Mouse (Mus musculus) kidney, postnatal 14 days (tissue): Measurements from ENCODE around the gene Hba-a1.
"Not testable (repeated sequence)": the region's sequence is repeated elsewhere in the genome, so short reads cannot be mapped to it uniquely, and the experiment has no call there.

ENCODE experiments used
- DNase-seq: peaks from one replicate; pipeline ENCODE4 v3.0.0; 2022; ENCODE audit warnings: mixed read lengths

The Hba-a1 gene

DNA sequence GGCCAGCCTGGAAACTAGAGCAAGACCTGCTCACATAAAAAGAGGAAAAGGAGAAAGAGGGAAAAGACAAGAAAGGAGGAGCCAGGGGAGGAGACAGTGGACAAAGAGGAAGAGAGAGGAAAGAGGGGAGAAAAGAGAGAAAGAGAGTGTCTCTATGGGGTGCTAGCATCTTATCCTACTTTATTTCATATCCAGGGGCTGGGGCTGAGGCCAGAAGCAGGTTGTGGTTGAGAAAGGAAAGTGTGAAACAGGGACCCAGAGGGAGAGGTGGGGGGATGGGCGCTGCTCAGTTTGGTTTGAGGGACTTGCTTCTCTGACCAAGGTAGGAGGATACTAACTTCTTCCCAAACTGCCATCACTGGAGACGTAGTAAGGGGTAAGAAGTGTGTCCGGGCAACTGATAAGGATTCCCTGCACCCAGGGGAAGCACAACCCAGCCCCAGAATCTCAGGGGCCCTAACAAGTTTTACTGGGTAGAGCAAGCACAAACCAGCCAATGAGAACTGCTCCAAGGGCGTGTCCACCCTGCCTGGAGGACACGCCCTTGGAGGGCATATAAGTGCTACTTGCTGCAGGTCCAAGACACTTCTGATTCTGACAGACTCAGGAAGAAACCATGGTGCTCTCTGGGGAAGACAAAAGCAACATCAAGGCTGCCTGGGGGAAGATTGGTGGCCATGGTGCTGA, at the start of gene Hba-a1:
Hba-a1 (plus strand) TSS at position 421 of the 687 bp plus-strand sequence.
- not testable (repeated sequence) for DNase-seq

DNA sequence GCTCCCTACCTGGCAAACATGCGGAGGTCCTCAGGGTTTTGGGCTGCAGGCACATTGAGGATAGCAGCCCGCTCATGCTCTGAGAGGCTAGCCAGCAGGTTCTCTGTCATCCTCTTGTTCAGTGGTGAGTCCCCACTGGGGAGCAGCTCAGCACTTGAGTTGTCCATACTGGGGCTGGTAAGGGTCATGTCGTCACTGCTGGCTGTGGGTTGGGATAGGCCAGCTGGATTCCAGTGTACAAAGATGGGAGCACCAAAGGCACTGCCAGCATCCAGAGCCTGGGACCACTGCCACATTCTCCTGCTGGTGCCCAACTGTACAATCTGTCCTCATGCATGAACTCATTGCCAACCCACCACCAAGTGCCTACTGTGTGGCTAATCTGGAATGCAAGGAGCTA, 49.4 kb upstream of the Hba-a1 start:
- no peak for DNase-seq

DNA sequence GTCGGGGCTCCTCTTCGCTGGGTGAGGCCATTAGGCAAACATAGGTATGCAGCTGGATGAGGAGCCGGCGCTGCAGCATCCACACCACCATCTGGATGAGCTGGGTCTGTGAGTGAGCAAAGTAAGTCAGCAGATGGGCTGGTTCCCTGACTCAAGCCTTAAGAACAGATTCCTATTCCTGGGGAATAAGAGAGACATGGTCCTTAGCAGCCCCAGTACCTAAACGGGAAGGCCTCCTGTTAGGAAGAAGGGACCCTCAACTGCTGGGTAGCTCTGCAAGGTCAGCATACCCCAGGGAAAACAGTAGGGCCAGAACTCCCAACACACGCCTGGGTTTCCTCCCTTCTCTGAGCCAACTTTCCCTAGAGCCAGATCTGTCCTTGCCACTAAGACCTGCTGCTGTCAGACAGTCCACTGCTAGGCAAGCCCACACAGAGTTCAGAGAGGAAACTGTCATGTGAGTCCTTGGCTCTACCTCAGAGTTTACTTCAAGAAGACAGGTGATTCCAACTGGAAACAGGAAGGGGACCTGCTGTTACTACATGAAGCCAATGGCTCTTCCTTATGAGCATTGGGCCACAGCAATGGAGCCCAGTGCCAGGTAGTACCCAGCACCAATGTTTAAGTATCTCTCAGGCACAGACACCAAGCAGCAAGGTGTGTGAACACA, 48.4 kb upstream of the Hba-a1 start:
- no peak for DNase-seq

DNA sequence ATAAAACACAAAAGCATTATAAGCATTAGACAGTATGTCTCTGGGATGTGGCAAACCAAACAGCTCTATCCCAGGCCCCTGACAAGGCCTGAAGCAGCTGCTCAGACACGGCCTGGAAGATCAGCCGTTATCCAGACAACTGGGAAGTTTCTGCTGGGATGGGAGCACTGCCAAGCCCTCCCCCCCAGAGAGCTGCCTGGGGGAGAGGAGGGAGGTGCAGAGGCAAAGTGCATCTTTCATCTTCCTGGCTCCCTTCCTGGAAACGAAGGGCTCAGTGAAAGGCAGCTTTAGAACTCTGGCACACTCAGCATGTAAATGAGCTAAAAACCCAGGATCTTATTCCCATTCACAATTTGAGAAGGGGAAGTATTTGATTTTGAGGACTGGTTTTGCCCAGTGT, 47.7 kb upstream of the Hba-a1 start:
- DNase-seq: peak; percentile 91

DNA sequence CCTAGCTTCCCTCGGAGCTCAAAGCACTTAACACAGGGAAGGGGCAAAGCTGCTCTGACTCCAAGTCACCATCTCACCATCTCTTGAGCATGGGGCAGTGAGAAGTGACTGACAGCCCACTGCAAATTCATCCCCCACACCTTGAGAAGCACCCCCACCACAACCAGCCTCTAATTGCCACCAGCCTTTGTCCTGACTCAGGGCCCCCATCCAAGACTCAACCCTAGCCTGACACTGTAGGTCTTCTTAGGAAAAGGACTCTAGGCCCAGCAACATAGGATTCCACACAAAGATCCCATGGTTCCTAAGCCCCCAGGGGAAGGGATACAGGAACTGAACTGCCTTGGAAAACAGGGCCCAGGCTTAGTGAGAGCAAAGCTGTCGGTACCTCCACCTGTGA, 47.2 kb upstream of the Hba-a1 start:
- no peak for DNase-seq

DNA sequence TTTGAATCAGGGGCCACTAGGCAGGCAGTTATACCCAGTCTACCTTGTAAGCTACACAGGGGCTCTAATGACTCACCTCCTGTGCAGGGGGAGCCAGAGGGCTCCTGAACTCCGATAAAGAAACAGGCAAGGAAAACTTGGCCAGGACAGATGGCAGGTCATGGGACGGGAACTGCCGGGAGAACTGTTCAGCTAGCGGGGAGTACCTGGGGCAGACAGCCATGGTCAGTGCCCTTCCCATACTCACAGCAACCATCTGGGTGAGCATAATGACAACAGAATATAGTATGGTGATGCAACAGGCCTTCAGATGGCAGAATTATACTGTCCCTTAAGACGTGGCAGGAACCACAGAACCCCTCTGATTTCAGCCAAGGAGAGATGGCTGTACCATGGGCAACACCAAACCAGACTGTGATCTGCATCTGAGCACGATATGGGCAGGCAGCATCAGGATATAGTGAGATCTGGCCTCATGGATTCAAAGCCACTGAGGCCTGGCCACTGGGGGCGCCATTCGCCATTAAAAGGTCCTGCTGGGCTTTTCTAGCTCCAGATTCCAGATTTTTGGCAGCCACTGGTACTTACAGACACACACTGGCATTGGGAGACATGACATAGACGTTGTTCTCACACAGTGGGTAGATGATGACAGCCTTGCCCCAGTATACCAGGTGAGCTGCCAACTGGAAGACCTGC, 46.5 kb upstream of the Hba-a1 start:
- peak; percentile 71 for DNase-seq

DNA sequence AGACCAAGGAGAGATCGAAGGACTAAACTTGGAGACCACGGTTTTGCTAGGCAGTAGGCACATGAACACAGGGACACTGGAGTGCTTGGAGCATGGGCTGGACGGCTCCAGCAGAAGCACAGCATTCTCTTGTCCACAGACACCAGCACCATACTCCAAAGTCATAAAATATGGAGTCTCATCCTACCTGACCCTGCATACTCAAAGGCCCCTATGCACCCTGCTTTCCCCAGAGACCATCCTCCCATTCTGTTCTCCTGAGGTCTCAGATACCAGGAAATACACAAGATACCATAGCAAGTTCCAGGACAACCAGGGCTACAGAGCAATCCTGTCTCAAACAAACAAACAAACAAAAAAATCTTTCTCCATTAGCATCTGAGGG, 45.9 kb upstream of the Hba-a1 start:
- DNase-seq: no peak

DNA sequence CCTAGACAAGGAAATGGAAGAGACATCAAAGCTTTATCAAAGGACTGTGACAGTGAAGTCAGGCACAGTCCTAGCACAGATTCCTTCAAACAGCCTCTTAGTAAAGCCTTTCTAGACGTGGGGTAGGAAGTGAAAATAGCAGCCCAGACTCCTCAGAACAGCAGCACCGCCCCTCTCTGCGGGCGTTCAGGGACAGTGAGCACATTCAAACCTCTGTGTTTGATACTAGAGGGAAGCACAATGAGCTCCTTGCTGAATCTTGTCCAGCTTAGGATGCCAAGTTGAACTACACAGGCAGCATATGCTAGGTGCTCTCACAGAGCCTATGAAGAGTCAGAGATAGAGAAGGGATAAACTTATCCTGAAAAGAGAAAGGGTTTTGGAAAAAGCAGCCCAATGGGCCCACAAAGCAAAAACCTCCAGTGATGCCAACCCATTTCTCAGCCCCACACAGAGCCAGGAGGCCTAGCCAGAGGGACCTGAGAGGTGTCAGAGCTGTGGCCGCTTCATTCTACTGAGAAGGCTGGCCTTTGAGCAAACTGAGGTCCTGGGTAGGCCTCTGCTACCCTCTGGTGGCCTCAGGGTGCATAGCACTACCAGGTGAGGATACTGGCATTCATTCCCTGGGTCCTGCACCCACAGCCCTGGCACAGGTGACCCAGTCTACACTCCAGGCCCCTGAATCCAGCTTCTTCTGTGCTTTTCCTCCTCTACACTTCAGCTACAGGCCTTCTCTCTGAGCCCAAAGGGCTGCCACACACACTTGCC, 45.0 kb upstream of the Hba-a1 start:
- DNase-seq: peak; percentile 83

DNA sequence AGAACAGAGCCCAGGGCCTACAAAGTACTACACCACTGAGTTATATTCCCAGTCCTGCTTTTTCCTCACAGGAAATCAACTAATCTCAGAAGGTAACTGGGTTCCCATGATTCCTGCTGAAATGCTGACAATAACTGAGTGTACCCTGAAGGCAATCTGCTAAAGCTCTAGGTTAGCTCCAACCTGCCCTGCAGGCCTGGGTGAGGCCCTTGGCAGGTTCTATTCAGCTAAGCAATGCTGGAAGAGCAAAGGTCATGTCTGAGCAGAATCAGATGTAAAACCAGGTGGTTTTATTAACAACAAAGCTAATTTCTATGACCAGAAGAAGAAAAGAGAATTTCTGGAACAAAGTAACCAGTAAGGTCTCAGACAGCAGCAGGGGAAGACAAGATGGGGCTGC, 41.9 kb upstream of the Hba-a1 start:
- DNase-seq: peak; percentile 25

DNA sequence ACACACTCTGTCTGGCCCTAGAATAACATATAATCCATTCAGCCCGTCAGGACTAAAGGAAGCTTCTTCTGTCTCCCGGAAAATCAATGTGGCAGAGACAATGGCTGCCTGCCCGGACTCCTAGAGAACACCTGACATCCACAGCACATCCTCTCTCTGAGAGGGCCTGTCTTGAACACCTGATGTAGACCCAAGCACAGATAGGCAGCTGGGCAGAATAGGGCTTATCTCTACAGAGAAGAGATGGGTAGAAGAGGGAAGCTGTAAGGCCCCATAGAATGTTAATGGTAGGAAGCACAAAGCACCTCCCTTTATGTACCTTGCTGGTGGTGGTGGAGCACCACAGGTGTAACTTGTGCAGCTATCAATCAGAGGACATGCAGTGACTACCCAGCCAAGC, 41.1 kb upstream of the Hba-a1 start:
- no peak for DNase-seq

DNA sequence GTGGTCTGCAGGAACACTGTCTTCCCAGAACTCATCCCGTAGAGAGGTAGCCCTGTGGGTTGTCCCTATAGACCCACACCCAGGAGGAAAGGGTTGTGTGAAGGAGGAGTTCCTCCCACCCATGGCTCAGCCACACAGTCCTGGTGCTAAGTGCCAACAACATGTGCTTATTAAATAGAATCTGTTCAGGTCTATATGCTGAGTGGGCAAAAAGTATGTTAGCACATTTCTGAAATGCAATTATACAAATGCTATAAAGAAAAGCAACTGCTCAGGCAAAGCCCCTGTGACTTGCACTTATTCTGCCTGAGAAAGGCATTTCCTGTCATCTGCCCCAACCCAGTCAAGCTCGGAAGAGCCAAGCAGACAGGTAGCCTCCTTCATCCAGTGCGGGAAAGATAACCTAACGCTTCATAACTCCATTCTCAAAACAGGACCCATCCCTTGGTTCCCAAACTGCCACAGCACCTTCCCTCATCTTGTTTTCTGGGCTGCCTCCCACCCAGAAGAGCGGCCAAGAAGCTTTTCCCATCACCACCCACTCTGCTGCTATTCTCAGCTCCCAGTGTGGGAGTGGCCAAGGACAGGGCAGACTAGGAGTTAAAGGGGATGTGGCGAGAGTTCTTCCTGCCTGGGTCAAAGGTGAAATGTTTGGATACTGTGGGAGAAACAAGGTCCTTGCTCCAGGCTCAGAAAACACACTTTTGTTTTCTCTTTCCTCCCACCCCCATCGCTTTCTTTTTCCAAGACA, 39.9 kb upstream of the Hba-a1 start:
- peak; percentile 54 for DNase-seq

DNA sequence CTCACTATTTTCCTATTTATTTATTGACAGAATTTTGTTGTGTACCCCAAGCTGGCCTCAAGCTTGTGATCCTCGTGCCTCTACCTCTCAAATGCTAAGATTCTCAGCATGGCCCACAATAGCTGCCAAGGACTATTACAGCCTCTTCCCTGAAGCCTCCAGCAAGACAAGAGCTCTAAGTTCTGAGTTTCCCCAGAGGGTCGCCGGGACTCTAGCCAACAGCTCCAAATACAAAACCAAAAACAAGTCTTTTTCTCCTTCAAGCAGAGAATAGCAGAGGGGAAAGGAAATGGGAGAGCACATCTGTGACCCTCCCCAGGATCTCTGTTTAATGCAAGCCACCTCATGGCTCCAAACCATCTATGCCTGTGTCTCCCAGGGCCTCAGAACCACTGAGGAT, 39.2 kb upstream of the Hba-a1 start:
- DNase-seq: no peak

DNA sequence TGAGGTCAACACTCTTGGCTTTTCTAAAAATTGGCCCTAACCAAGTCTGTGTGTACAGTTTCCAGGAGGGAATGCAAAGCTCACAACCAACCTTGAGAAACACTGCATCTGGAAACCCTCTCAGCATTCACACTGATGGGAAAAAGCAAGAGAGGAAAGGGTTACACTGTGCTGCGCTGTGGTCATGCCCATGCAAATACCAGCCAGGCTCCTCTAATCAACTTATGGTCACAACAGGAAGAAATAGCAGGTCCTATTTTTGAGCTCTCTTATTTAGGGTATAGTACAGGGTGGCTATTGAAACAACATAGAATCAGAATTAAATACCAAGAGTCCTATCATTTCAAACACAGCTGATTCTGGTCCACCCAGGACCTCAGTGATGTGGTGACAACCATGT, 38.7 kb upstream of the Hba-a1 start:
- DNase-seq: no peak

DNA sequence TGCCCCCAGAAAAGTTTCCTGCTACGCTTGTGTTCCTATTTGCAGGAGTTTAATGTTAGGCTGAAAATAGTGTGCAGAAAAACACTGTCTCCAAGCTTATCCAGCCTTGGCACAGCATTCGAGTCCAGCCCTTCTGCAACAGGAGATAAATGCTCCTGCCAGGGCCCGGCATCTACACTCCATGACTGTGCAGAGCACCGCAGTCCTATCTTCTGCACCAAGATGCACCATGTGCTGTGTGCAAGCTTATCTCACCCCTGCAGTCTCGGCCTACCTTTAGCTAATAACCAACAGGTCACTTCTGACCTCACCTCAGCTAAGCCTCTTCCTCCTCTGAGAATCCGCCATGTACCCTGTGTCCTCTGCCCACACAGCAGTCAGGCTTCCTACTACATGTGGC, 37.7 kb upstream of the Hba-a1 start:
- no peak for DNase-seq

DNA sequence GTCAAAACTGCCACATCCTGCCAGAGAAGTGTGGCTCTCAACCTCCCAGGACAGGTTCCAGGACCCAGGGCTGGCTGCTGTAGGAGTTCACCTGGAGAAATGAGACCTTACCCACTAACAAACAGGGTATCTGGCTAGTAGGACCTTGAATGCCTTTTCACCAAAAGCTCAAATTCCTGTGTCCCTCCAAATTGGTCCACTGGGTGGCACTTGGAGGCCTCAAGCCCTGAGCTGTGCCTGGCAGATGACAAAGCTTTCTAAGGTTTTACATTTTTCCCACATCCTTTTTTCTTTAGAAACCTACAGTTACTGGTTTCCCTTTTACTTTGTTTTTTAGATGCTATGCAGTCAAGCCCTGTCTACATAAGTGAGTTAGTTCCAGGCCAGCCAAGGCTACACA, 36.2 kb upstream of the Hba-a1 start:
- DNase-seq: no peak

DNA sequence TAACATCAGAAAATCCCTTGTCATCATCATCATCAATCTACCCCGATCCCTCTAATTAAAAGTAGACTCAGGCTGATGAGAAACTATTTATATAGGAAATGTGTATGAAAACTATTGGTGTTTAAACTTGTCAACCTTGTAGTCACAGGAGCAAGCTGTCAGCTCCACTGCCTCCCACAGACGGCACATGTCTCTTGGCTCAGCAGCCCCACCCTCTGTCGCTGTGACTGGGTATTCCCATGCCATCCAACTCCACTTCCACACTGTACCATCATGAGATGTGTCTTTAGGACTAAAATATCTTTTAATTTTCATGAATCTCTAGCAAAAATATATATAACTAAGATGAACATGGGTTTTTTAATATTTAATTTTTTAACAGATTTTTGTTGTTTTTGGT, 35.0 kb upstream of the Hba-a1 start:
- no peak for DNase-seq

DNA sequence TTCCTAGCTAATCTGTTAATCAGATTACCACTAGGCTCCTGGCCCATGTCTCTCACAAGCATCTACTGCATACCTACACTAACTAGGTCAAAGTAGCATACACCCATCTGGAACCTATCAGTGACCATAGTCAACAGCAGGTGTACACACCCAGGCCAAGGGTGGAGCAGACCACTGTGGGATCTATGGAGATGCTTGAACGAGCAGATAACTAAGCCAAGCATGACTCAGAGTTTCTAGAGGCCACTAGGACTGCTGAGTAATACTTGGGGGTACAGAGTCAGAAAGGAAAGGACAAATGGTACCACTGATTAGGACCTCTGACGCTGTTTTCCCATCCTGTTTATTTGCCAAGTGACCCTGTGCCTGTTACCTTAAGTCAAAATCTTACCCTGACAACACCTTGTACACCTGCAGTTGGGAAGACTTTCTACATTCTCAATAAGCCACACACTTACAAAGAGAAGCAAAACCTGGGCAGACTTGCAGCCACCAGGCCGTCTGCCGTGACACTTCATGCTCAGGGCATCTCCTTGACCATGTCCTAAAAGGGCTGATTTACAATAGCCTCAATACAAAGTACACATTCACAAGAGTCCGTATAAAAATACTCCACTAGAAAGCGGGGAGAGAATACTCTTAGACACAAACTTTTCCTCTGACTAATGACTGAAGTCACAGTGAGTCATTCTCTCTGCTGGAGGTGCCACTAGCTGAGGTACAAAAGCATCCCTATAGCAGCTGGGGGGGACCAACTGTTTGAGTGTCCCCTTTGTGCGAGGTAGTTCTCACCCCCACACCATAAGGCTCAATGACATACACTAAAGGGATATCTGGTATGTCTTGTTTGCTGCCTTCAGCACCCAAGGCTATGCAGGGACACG, 32.2 kb upstream of the Hba-a1 start:
- no peak for DNase-seq

DNA sequence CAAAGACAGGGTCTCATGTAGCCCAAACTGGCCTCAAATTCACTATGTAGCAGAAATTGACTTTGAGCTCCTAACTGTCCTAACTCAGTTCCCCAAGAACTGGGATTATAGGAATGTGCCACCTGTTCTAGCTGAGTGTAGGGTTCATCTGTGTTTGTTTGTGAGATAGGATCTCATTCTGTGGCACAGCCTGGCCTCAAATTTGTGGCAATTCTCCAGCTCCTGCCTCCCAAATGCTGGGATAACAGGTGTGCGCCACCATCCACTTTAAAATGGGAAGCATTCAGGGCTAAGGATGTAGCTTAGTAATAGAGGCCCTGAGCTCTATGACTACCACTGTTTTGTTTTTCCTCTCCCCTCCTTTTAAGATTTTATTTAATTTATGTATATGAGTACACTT, 30.2 kb upstream of the Hba-a1 start:
- DNase-seq: no peak

DNA sequence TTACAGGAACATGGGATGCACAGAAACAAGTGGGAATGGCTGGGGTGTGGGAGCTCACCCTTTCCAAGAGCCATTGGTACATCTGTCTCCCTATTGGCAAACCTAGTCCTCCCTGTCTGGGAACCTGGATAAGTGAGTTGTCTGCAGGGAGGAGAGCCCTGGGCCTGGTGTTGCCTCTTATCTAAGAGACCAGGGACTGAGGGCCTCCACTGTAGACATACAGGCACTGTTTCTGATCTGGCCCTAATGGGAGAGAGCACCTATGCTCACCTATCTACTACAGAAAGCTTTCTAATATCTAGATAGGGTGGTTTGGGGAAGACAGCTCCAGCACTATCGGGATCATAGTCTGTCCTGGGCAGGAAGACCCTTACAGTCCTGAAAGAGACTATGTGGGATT, 27.2 kb upstream of the Hba-a1 start:
- no peak for DNase-seq

DNA sequence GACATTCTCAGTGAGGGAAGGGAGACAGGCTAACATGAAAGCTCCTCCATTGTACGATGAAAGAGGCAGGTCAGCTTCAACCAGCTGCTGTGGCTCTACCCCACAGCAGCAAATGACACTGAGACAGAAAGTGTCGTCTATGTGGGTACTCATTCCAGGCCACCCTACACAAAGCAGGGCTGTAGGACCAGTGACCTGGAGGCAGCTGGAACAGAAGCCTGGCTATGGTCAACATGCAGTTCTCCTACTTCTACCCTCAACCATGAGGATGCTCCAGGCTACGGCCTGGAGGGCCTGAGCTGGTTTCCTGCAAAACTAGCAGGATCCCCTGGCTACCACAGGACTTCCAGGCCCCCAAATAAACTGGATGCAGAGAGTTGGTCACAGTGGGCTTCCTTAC, 26.7 kb upstream of the Hba-a1 start:
- DNase-seq: no peak

DNA sequence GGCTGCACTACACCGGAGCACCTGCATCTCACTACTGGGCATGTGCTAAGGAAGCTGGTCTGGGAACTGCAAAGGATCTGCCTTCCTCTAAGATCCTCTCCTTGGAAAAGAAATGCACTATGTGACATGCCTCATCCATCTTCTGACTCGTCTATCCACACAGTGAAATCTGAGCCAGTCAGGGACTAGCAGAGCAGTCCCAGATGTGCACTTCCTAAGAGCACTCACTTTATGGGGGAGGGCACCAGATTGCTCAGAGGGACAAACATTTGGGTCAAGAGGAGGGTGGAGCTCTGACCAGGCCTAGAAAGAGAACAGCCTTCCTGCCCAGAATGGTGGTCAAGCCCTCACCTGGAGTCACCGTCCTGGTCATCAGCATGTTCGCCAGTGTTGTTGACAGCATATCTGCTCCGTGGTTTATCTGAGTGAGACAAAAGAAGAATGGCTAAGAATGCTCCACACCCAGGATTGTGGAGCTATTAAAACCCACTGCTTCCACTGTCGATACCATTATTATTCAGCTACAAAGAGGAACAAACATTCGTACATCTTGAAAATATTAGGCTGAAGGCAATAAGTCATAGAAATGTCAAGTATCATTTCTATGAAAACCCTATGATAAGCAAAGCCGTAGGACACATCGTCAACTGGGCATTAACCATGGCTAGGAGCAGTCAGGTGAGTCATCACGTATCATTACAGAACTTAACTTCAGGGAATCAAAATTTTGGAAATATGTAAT, 20.5 kb upstream of the Hba-a1 start:
- no peak for DNase-seq
